Mouse (Mus musculus) E14TG2a.4 (cell line): ENCODE measurements around the gene Bend7.

ENCODE experiments used
- CTCF ChIP-seq: conservative IDR thresholded peaks from 2 replicates; pipeline ENCODE4 v1.5.1; 2014; ENCODE audit warnings: low read length
- NANOG ChIP-seq: IDR thresholded peaks from 2 replicates; pipeline ENCODE4 v1.6.1; 2014; ENCODE audit warnings: borderline replicate concordance, low read length, mixed read lengths

DNA sequence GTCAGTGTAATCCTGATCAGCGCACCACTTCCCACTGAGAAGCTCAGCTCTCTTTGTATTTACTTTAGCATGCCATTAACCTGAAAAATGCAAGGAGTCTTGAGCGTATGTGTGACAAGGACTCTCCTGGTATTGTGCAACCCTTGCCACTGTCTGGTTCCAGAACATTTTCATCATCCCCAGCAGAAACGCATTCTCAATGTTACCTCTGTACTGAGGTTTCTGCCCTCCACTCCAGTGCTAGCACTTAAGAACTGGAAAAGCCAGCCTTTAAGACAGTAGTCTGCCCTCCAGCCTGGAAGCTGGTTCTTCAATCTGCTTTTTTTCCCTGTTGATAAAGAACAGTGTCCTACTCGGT, 19.1 kb downstream of the Bend7 start:
- TF ChIP-seq CTCF = no peak
- no peak for TF ChIP-seq NANOG
